Mouse (Mus musculus) megakaryocyte, embryonic 14.5 days (primary cell): Measurements from ENCODE around the gene Ly6g6e. TPM values are rescaled to one million over a fixed set of nuclear protein-coding genes. Genes with fewer than 3 reads are reported as not detected.
"Not testable (repeated sequence)": the region's sequence is repeated elsewhere in the genome, so short reads cannot be mapped to it uniquely, and the experiment has no call there.

Experiments
- H3K27me3 ChIP-seq: replicated peaks from 2 replicates; pipeline ENCODE3; 2012; ENCODE audit warnings: inconsistent platforms
- H3K36me3 ChIP-seq: replicated peaks from 2 replicates; pipeline ENCODE3; 2012; ENCODE audit warnings: low read length, inconsistent platforms, mixed read lengths
- H3K4me1 ChIP-seq: 2 replicates; pipeline ENCODE4 v1.6.1; 2012; ENCODE audit warnings: inconsistent platforms
- H3K4me3 ChIP-seq: replicated peaks from 2 replicates; pipeline ENCODE3; 2012; ENCODE audit warnings: moderate library complexity, mild to moderate bottlenecking, inconsistent platforms
- H3K9me3 ChIP-seq: 2 replicates; pipeline ENCODE4 v1.6.1; 2012; ENCODE audit warnings: inconsistent platforms
- FLI1 ChIP-seq: IDR thresholded peaks from 2 replicates; pipeline ENCODE4 v1.6.1; 2012; ENCODE audit warnings: low read length, inconsistent platforms, mixed read lengths
- GATA1 ChIP-seq: IDR thresholded peaks from 3 replicates; pipeline ENCODE4 v1.6.1; 2012; ENCODE audit warnings: mixed read lengths, low read length, inconsistent platforms, borderline replicate concordance
- polyA plus RNA-seq: library from polyadenylated mRNA; stranded (reverse); fragments of >175 nt; gene quantifications from 2 replicates; pipeline ENCODE4 v1.2.3, GENCODE M21; 2012; ENCODE audit warnings: low replicate concordance; ENCODE audit not compliant: insufficient read depth

The Ly6g6e gene
- not detected in 2 replicates for polyA plus RNA-seq

DNA sequence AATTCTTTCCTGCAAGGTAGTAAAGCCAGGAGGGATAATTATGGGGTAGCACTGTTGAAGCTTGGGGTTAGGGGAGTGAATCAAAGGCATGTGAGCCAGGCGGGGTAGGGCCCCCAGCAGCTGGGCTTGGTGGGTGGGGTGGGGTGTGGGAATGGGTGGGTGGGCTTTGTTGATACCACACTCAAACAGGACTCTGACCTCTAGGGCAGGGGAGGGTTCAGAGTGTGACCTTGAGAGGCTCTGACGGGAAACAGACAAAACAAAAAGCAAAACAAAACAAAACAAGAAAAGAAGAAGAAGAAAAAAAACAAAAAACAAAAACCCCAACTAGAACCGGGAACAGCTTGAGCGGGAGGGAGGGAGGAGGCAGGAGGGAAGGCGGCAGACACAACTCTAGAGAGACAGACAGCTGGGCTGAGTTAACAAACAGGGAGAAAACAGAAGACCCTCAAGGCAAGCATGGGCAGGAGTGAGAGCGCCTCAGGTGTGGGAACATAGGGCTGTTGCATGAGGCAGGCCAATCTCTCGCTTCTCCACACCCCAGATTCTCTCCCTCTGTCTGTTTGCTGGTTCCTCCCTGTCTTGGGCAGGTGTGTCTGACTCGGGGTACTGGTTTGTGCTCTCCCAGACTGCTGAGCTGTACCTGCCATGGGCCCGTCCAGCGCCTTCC is at the start of gene Ly6g6e:
Gene Ly6g6e, plus strand, starts transcription at position 396 of the 670 bp plus-strand sequence.
- no peak for TF ChIP-seq FLI1
- TF ChIP-seq GATA1: no peak
- Histone ChIP-seq H3K4me1 (peaks cover 91% of the 10 kb centered on the region), H3K9me3 (0 out of 2 replicates have a peak, but pooled peaks cover 3% of the 10 kb centered on the region), H3K36me3 (peaks cover 78% of the 10 kb centered on the region), H3K4me3 (peak within 1 kb of the TSS; percentile 86), H3K27me3 (no peaks in the 10 kb centered on the region)

- Histone ChIP-seq H3K27me3 (peaks cover 2% of the 10 kb centered on the region), H3K9me3 (no peaks in the 10 kb centered on the region), H3K36me3 (peaks cover 51% of the 10 kb centered on the region), H3K4me1 (peaks cover 98% of the 10 kb centered on the region), H3K4me3 (peak within 1 kb of the TSS; percentile 38)
- TF ChIP-seq GATA1 (no peak), FLI1 (no peak)
These were observed 49.2 kb upstream of the Ly6g6e start, which contains the start of gene Sapcd1 for GRCm38 (mm10) chr17:35027277-35028068. Gene Sapcd1 (minus strand): TSS chr17:35028016.

- peaks cover 51% of the 10 kb centered on the region for H3K36me3 ChIP-seq
- no peak for TF ChIP-seq FLI1
- no peak for TF ChIP-seq GATA1
- no peaks in the 10 kb centered on the region for H3K9me3 ChIP-seq
- H3K4me1 ChIP-seq: peaks cover 98% of the 10 kb centered on the region
- peaks cover 2% of the 10 kb centered on the region for H3K27me3 ChIP-seq
- no peak overlapping the region for H3K4me3 ChIP-seq
These were observed 48.4 kb upstream of the Ly6g6e start for GRCm38 (mm10) chr17:35028315-35028714.

DNA sequence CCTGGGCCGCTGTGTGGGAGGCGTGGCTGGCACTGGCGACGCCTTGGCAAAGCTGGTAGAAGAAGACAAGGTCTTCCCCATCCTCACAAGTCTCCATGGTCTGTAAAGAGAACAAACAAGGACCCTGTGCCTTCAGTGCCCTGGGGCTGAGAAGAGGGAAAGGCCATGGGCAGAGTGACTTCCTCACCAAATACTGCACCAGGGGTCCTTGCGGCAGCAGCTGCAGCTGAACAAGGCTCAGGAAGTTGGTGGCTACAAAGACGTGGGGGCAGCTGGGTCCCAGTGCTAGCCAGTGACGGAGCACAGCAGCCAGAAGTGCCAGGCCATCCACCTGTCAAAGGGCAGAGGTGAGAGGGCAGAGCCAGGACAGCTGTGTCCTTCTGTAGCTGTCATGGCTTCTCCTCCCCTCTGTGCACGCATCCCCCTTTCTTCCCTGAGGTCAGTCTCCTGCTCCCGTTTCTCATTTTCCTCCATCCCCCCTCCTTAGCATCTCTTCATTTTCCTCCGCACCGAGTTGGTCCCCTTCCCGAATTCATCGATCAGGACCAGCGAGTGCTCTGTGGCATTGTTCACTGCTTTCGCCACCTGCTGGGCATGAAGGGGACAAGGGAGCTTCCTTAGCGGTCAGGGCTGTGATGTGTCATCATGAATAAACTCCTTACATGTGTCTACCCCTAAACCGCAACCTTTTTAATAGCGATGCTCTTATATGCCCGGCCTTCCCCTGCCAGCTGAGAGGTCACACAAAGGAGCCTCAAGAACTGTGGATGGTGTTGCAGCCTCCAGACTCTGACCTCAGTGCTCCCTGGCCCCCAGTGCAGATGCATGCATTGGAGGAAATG is 46.8 kb upstream of the Ly6g6e start:
- 0 out of 2 replicates have a peak, but pooled peaks have one; percentile 15 for TF ChIP-seq FLI1
- no peak for TF ChIP-seq GATA1
- H3K4me1 ChIP-seq: peaks cover 90% of the 10 kb centered on the region
- H3K4me3 ChIP-seq: peak overlapping the region; percentile 64
- no peaks in the 10 kb centered on the region for H3K27me3 ChIP-seq
- H3K36me3 ChIP-seq: peaks cover 51% of the 10 kb centered on the region
- no peaks in the 10 kb centered on the region for H3K9me3 ChIP-seq

DNA sequence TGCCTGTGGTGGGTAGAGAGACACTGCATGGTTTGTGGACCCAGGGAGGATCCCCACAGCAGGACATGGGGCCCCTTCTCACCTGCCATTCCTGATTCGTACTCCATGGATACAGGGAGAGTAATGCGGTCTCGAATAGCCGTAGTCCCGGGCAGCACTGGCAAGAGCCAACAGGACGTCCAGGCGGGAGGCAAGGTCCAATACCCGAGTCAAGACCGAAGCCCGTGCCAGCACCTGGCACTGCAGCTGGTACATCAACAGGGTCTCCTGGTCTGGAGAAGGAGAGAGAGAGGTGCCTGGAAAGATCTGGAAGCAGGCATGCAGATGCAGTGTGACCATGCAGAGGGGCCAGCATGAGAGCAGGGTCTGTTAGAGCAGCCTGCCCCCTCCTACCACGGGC is 45.4 kb upstream of the Ly6g6e start:
- H3K4me1 ChIP-seq: peaks cover 83% of the 10 kb centered on the region
- H3K27me3 ChIP-seq: no peaks in the 10 kb centered on the region
- H3K9me3 ChIP-seq: no peaks in the 10 kb centered on the region
- TF ChIP-seq FLI1 (no peak), GATA1 (no peak)
- H3K36me3 ChIP-seq: peaks cover 49% of the 10 kb centered on the region
- no peak overlapping the region for H3K4me3 ChIP-seq

GRCm38 (mm10) chr17:35031880-35032279 is 44.8 kb upstream of the Ly6g6e start:
- Histone ChIP-seq H3K36me3 (peaks cover 49% of the 10 kb centered on the region), H3K27me3 (no peaks in the 10 kb centered on the region), H3K4me1 (peaks cover 78% of the 10 kb centered on the region), H3K4me3 (no peak overlapping the region), H3K9me3 (no peaks in the 10 kb centered on the region)
- no peak for TF ChIP-seq GATA1
- TF ChIP-seq FLI1: no peak

DNA sequence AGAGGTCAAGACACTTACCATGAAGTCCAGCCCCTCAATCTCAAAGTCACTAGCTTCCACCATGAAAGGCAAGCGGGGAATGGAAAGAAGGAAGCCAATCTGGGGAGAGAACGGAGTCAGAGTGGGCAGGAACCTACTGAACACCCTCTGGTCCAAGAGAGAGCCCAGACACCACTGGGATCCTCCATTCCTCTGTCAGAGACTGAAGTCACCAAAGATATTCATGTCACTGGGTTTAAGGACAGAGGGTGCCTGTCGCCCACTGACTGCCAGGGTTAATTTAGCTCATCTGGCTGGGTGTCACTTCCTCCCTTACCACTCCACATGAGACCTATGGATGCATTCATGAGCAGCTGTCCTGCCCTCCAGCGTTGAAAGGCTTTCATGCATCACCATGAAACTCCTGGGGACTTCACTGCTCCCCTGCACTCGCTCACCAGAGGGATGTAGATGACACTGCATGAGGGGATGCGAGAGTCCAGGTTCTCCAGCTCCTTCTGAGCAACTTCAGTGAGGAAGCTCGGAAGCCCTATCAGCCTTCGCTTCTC is 44.3 kb upstream of the Ly6g6e start:
- peaks cover 49% of the 10 kb centered on the region for H3K36me3 ChIP-seq
- H3K4me1 ChIP-seq: peaks cover 74% of the 10 kb centered on the region
- TF ChIP-seq FLI1 (no peak), GATA1 (no peak)
- no peak overlapping the region for H3K4me3 ChIP-seq
- H3K9me3 ChIP-seq: no peaks in the 10 kb centered on the region
- H3K27me3 ChIP-seq: no peaks in the 10 kb centered on the region

DNA sequence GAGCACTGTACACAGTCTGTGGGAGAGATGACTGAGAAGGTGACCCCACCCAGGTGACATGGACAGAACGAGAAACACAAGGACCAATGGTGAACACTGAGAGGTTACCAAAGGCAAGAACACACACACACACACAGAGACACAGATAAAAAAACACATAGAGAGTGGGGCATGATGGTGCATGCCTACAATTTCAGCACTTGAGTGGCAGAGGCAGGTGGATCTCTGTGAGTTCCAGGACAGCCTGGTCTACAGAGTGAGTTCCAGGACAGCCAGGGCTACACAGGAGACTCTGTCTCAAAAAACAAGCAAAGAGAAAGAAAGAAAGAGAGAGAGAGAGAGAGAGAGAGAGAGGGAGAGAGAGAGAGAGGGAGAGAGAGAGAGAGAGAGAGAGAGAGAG is 43.0 kb upstream of the Ly6g6e start:
- Histone ChIP-seq H3K36me3 (peaks cover 43% of the 10 kb centered on the region), H3K4me1 (peaks cover 62% of the 10 kb centered on the region)
- not testable (repeated sequence) for H3K9me3 ChIP-seq, H3K4me3 ChIP-seq, H3K27me3 ChIP-seq

DNA sequence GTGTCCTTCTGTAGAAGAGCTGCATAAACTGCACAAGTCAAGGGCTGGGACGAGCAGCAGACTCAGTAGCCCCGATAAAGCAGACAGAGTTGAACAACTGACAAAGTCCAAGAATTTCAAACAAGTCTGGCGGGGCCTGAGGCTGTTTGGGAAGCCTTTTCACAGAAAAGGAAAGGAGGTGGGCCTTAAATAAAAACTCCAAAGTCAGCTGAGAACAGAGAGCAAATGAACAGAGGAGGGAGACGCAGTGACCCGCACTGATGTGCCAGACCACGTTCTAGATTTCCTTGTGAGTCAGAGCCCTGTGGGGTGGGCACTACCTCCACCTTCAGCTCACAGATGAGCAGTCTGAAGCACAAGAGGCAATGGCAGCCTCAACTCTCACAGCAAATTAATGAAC is 41.8 kb upstream of the Ly6g6e start:
- Histone ChIP-seq H3K27me3 (no peaks in the 10 kb centered on the region), H3K4me1 (peaks cover 61% of the 10 kb centered on the region), H3K4me3 (no peak overlapping the region), H3K9me3 (peaks cover 5% of the 10 kb centered on the region; the same call in 1 of the 2 replicates), H3K36me3 (peaks cover 34% of the 10 kb centered on the region)
- TF ChIP-seq FLI1 (no peak), GATA1 (no peak)
